Mouse (Mus musculus) telencephalon, adult 2 months (tissue): ENCODE results near the gene Sec23a.
"Not testable (repeated sequence)": the region's sequence is repeated elsewhere in the genome, so short reads cannot be mapped to it uniquely, and the experiment has no call there.

Experiments
- DNase-seq: peaks from one replicate; pipeline ENCODE4 v3.0.0-alpha.2; 2011; ENCODE audit warnings: low read depth, low spot score

Gene Sec23a

GRCm38 (mm10) chr12:59011844-59012709 is at the start of gene Sec23a:
Sec23a (minus strand) TSS chr12:59012017.
- DNase-seq = peak; percentile 97

- DNase-seq = peak; percentile 65
These were observed 49.3 kb upstream of the Sec23a start, which contains the start of gene Trappc6b for GRCm38 (mm10) chr12:59060993-59061595. Trappc6b (minus strand) TSS chr12:59061472.

GRCm38 (mm10) chr12:59060322-59060721 is 48.5 kb upstream of the Sec23a start:
- no peak for DNase-seq

GRCm38 (mm10) chr12:59058242-59058641 is 46.4 kb upstream of the Sec23a start:
- not testable (repeated sequence) for DNase-seq

- DNase-seq = no peak
These were observed 44.4 kb upstream of the Sec23a start for GRCm38 (mm10) chr12:59056222-59056621.

GRCm38 (mm10) chr12:59055196-59055850 is 43.5 kb upstream of the Sec23a start:
- DNase-seq = no peak

- DNase-seq = no peak
These were observed 42.2 kb upstream of the Sec23a start for GRCm38 (mm10) chr12:59053976-59054375.

GRCm38 (mm10) chr12:59053166-59053565 is 41.3 kb upstream of the Sec23a start:
- DNase-seq = no peak

GRCm38 (mm10) chr12:59052470-59052869 is 40.7 kb upstream of the Sec23a start:
- no peak for DNase-seq

GRCm38 (mm10) chr12:59040851-59041250 is 29.0 kb upstream of the Sec23a start:
- DNase-seq = no peak

GRCm38 (mm10) chr12:59039971-59040844 is 28.4 kb upstream of the Sec23a start:
- DNase-seq = peak; percentile 6

GRCm38 (mm10) chr12:59039162-59039970 is 27.5 kb upstream of the Sec23a start:
- no peak for DNase-seq

- DNase-seq = no peak
These were observed 20.3 kb upstream of the Sec23a start for GRCm38 (mm10) chr12:59032101-59032500.

- no peak for DNase-seq
These were observed 9.5 kb upstream of the Sec23a start for GRCm38 (mm10) chr12:59021306-59021705.

GRCm38 (mm10) chr12:59019891-59020290 is 8.1 kb upstream of the Sec23a start:
- DNase-seq = no peak

GRCm38 (mm10) chr12:59017970-59018369 is 6.2 kb upstream of the Sec23a start:
- no peak for DNase-seq

- DNase-seq = peak; percentile 87
These were observed 1.4 kb upstream of the Sec23a start, which contains the start of gene Gemin2 for GRCm38 (mm10) chr12:59013234-59013633. Gemin2 (plus strand) TSS chr12:59013393.

GRCm38 (mm10) chr12:59012710-59013091 is 884 bp upstream of the Sec23a start:
- DNase-seq = no peak

- no peak for DNase-seq
These were observed 458 bp downstream of the Sec23a start for GRCm38 (mm10) chr12:59011275-59011843.

GRCm38 (mm10) chr12:59010482-59010881 is 1.3 kb downstream of the Sec23a start:
- no peak for DNase-seq
